Mouse (Mus musculus): ENCODE results near the gene Ctsa. TPM values are rescaled to one million over a fixed set of nuclear protein-coding genes. Genes with fewer than 3 reads are reported as not detected.

Gene Ctsa
- polyA plus RNA-seq, 1 experiment from 2014 or later = 1,079 TPM

DNA sequence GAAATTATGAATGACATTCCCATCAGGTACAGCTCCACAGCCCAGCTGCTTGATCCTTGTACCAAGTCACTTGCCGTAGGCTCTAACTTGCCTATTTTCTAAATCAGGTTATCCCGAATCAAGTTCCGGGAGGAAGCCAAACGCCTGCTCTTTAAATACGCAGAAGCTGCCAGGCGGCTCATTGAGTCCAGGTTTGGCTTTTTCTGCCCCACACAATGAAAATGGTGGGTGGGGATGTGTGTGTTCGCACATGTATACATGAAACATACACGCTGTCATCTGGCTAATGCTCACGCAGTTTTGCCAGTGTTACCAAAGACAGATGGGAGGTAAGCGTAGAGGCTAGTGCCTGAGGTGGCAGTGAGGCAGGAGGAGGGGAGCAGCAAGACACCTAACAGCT, 53.9 kb downstream of the Ctsa start:
- Histone ChIP-seq H3K4me1 (replicated peaks; ENCODE audit: control insufficient read depth, insufficient read depth, low read length) (peaks cover 18% of the 10 kb centered on the region), H3K27ac (ENCODE audit: low read depth, low read length) (no peak overlapping the region), H3K4me2 (replicated peaks; ENCODE audit: low read depth) (no peak overlapping the region), H3K4me3 (ENCODE audit: low read depth, low read length) (no peak overlapping the region), H3K36me3 (ENCODE audit: control insufficient read depth, insufficient read depth) (peaks cover 91% of the 10 kb centered on the region), H3K9me3 (ENCODE audit: control insufficient read depth) (no peaks in the 10 kb centered on the region), H3K27me3 (replicated peaks; ENCODE audit: control insufficient read depth, insufficient read depth, low read length) (no peaks in the 10 kb centered on the region), H3K9ac (ENCODE audit: low read depth, low read length) (no peak overlapping the region)
- WGBS = 94% methylated on average over 10 of the region's 10 CpGs
- no peak for ATAC-seq
- no peak for TF ChIP-seq CTCF (IDR thresholded peaks at IDR 0.05; ENCODE audit: low read depth)

DNA sequence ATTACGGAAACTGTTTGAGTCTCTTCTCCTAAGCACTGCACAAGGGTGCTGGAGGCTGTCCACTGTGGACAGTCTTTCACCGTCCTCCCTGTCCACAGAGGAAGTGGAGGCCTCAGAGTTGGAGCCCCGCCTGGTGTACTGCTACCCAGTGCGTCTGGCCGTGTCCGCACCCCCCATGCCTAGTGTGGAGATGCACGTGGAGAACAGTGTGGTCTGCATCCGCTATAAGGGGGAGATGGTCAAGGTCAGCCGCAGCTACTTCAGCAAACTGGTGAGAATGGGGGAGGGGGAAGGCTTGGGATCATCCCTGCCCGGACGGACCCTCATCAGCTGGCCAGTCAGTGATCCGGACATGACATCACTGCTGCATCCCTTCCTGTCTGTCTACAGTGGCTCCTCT, 56.3 kb downstream of the Ctsa start:
- H3K36me3 ChIP-seq (ENCODE audit: control insufficient read depth, insufficient read depth) = peaks cover 99% of the 10 kb centered on the region
- peak overlapping the region; percentile 71; the same call in 1 of the 2 replicates for H3K27ac ChIP-seq (ENCODE audit: low read depth, low read length)
- H3K9me3 ChIP-seq (ENCODE audit: control insufficient read depth) = no peaks in the 10 kb centered on the region
- no peak overlapping the region for H3K4me3 ChIP-seq (ENCODE audit: low read depth, low read length)
- H3K4me2 ChIP-seq (replicated peaks; ENCODE audit: low read depth) = no peak overlapping the region
- H3K9ac ChIP-seq (ENCODE audit: low read depth, low read length) = no peak overlapping the region
- no peak for TF ChIP-seq CTCF (IDR thresholded peaks at IDR 0.05; ENCODE audit: low read depth)
- WGBS = 67% methylated on average over 12 of the region's 12 CpGs
- H3K4me1 ChIP-seq (replicated peaks; ENCODE audit: control insufficient read depth, insufficient read depth, low read length) = peaks cover 18% of the 10 kb centered on the region
- ATAC-seq = no peak
- no peaks in the 10 kb centered on the region for H3K27me3 ChIP-seq (replicated peaks; ENCODE audit: control insufficient read depth, insufficient read depth, low read length)

DNA sequence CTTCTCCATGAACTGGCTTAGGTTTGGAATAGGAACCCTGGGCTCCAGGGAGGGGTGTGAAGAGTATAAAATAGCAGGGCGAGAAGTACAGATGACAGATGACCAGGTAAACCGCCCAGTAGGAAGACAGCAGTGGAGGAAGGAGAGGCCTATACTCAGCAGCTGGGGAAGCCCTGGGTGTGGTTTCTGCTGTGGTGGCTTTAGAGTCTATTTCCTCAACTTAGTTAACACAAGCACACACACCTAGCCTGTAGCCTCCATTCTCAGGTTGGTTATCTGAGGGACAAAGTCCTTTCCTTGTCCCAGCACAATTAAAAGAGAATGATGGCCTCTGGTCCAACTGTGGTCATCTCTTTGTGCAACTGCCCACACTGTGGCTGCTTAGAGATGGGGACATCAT, 57.3 kb downstream of the Ctsa start:
- no peaks in the 10 kb centered on the region for H3K9me3 ChIP-seq (ENCODE audit: control insufficient read depth)
- H3K27me3 ChIP-seq (replicated peaks; ENCODE audit: control insufficient read depth, insufficient read depth, low read length) = no peaks in the 10 kb centered on the region
- TF ChIP-seq CTCF (IDR thresholded peaks at IDR 0.05; ENCODE audit: low read depth) = no peak
- peak; percentile 82 for ATAC-seq
- H3K36me3 ChIP-seq (ENCODE audit: control insufficient read depth, insufficient read depth) = peaks cover 100% of the 10 kb centered on the region
- peak overlapping the region; percentile 71 for H3K27ac ChIP-seq (ENCODE audit: low read depth, low read length)
- H3K4me1 ChIP-seq (replicated peaks; ENCODE audit: control insufficient read depth, insufficient read depth, low read length) = peaks cover 18% of the 10 kb centered on the region
- H3K4me2 ChIP-seq (replicated peaks; ENCODE audit: low read depth) = no peak overlapping the region
- 40% methylated on average over 2 of the region's 2 CpGs for WGBS
- H3K9ac ChIP-seq (ENCODE audit: low read depth, low read length) = 0 out of 2 replicates have a peak overlapping the region, but pooled peaks have one; percentile 11
- H3K4me3 ChIP-seq (ENCODE audit: low read depth, low read length) = no peak overlapping the region

Other genes with a start within 250 kb of the Ctsa start
- 0.14 TPM in 1 of 2 replicates, not detected in the other for gene Wfdc6a, start 247.4 kb upstream of the Ctsa start, polyA plus RNA-seq (2015; fragmentation: Nextera tagmentation; extraction: Ambion mirVana)
- not detected in 2 replicates for gene Eppin, start 239.3 kb upstream of the Ctsa start, polyA plus RNA-seq (2015; fragmentation: Nextera tagmentation; extraction: Ambion mirVana)
- not detected in 2 replicates for gene Wfdc6b, start 219.4 kb upstream of the Ctsa start, polyA plus RNA-seq (2015; fragmentation: Nextera tagmentation; extraction: Ambion mirVana)
- gene Wfdc8, start 219.2 kb upstream of the Ctsa start, polyA plus RNA-seq (2015; fragmentation: Nextera tagmentation; extraction: Ambion mirVana) = not detected in 2 replicates
- not detected in 2 replicates for gene Wfdc16, start 194.1 kb upstream of the Ctsa start, polyA plus RNA-seq (2015; fragmentation: Nextera tagmentation; extraction: Ambion mirVana)
- not detected in 2 replicates for gene Wfdc10, start 176.8 kb upstream of the Ctsa start, polyA plus RNA-seq (2015; fragmentation: Nextera tagmentation; extraction: Ambion mirVana)
- gene Wfdc9, start 176.3 kb upstream of the Ctsa start, polyA plus RNA-seq (2015; fragmentation: Nextera tagmentation; extraction: Ambion mirVana) = not detected in 2 replicates
- gene Wfdc11, start 158.8 kb upstream of the Ctsa start, polyA plus RNA-seq (2015; fragmentation: Nextera tagmentation; extraction: Ambion mirVana) = not detected in 2 replicates
- 0.14 and 0.18 TPM in 2 replicates for gene Wfdc13, start 147.8 kb upstream of the Ctsa start, polyA plus RNA-seq (2015; fragmentation: Nextera tagmentation; extraction: Ambion mirVana)
- not detected in 2 replicates for gene Spint4, start 134.4 kb upstream of the Ctsa start, polyA plus RNA-seq (2015; fragmentation: Nextera tagmentation; extraction: Ambion mirVana)
- not detected in 2 replicates for gene Spint5, start 117.6 kb upstream of the Ctsa start, polyA plus RNA-seq (2015; fragmentation: Nextera tagmentation; extraction: Ambion mirVana)
- gene Wfdc3, start 86.9 kb upstream of the Ctsa start, polyA plus RNA-seq (2015; fragmentation: Nextera tagmentation; extraction: Ambion mirVana) = 0.85 and 0.95 TPM in 2 replicates
- 39.4 and 43.3 TPM in 2 replicates for gene Dnttip1, start 86.9 kb upstream of the Ctsa start, polyA plus RNA-seq (2015; fragmentation: Nextera tagmentation; extraction: Ambion mirVana)
- gene Ube2c, start 63.0 kb upstream of the Ctsa start, polyA plus RNA-seq (2015; fragmentation: Nextera tagmentation; extraction: Ambion mirVana) = 118 and 121 TPM in 2 replicates
- gene Tnnc2, start 52.9 kb upstream of the Ctsa start, polyA plus RNA-seq (2015; fragmentation: Nextera tagmentation; extraction: Ambion mirVana) = 0.51 and 0.73 TPM in 2 replicates
- gene Snx21, start 47.0 kb upstream of the Ctsa start, polyA plus RNA-seq (2015; fragmentation: Nextera tagmentation; extraction: Ambion mirVana) = 12.5 and 13.0 TPM in 2 replicates
- gene Acot8, start 28.0 kb upstream of the Ctsa start, polyA plus RNA-seq (2015; fragmentation: Nextera tagmentation; extraction: Ambion mirVana) = 52.5 and 54.4 TPM in 2 replicates
- gene Zswim3, start 27.8 kb upstream of the Ctsa start, polyA plus RNA-seq (2015; fragmentation: Nextera tagmentation; extraction: Ambion mirVana) = 3.7 and 4.2 TPM in 2 replicates
- gene Zswim1, start 10.2 kb upstream of the Ctsa start, polyA plus RNA-seq (2015; fragmentation: Nextera tagmentation; extraction: Ambion mirVana) = 7.0 and 7.6 TPM in 2 replicates
- gene Spata25, start 4.3 kb upstream of the Ctsa start, polyA plus RNA-seq (2015; fragmentation: Nextera tagmentation; extraction: Ambion mirVana) = not detected in 2 replicates
- gene Neurl2, start 583 bp downstream of the Ctsa start, polyA plus RNA-seq (2015; fragmentation: Nextera tagmentation; extraction: Ambion mirVana) = 4.6 and 5.7 TPM in 2 replicates
- gene Pltp, start 24.8 kb downstream of the Ctsa start, polyA plus RNA-seq (2015; fragmentation: Nextera tagmentation; extraction: Ambion mirVana) = 14.5 and 16.2 TPM in 2 replicates
- 43.2 and 44.0 TPM in 2 replicates for gene Pcif1, start 46.4 kb downstream of the Ctsa start, polyA plus RNA-seq (2015; fragmentation: Nextera tagmentation; extraction: Ambion mirVana)
- 3.6 and 3.8 TPM in 2 replicates for gene Zfp335, start 78.9 kb downstream of the Ctsa start, polyA plus RNA-seq (2015; fragmentation: Nextera tagmentation; extraction: Ambion mirVana)
- 9.6 and 9.8 TPM in 2 replicates for gene Mmp9, start 107.9 kb downstream of the Ctsa start, polyA plus RNA-seq (2015; fragmentation: Nextera tagmentation; extraction: Ambion mirVana)
- 0.09 and 0.47 TPM in 2 replicates for gene Slc12a5, start 127.9 kb downstream of the Ctsa start, polyA plus RNA-seq (2015; fragmentation: Nextera tagmentation; extraction: Ambion mirVana)
- 11.9 and 13.9 TPM in 2 replicates for gene Ncoa5, start 202.0 kb downstream of the Ctsa start, polyA plus RNA-seq (2015; fragmentation: Nextera tagmentation; extraction: Ambion mirVana)
- gene Cd40, start 222.8 kb downstream of the Ctsa start, polyA plus RNA-seq (2015; fragmentation: Nextera tagmentation; extraction: Ambion mirVana) = 3.6 and 4.6 TPM in 2 replicates

Data from intestine, postnatal 0 days (tissue).